Mouse (Mus musculus) hindbrain, embryonic 15.5 days (tissue): ENCODE measurements around the gene Rnf151. TPM values are rescaled to one million over a fixed set of nuclear protein-coding genes. Genes with fewer than 3 reads are reported as not detected.

Source experiments
- ATAC-seq: fragments of 200-750 bp; cut with Nextera tagmentation; 2 replicates; pipeline ENCODE4 v1.8.0; 2017; ENCODE audit warnings: low read depth, moderate number of reproducible peaks, moderate TSS enrichment; ENCODE audit not compliant: low FRiP score
- H3K27ac ChIP-seq: fragments of 300-500 bp; sonication (generic); replicated peaks from 2 replicates; pipeline ENCODE4 v1.5.1; 2015; ENCODE audit warnings: mild to moderate bottlenecking, inconsistent platforms
- H3K27me3 ChIP-seq: fragments of 300-500 bp; sonication (generic); 2 replicates; pipeline ENCODE4 v1.6.1; 2015; ENCODE audit warnings: control low read depth, inconsistent platforms
- H3K36me3 ChIP-seq: fragments of 300-500 bp; sonication (generic); 2 replicates; pipeline ENCODE4 v1.6.1; 2015; ENCODE audit warnings: control low read depth, inconsistent platforms
- H3K4me1 ChIP-seq: fragments of 300-500 bp; sonication (generic); replicated peaks from 2 replicates; pipeline ENCODE4 v1.6.1; 2015; ENCODE audit warnings: control low read depth, inconsistent platforms
- H3K4me2 ChIP-seq: fragments of 300-500 bp; sonication (generic); 2 replicates; pipeline ENCODE4 v1.6.1; 2015; ENCODE audit warnings: moderate library complexity, mild to moderate bottlenecking, inconsistent platforms
- H3K4me3 ChIP-seq: fragments of 300-500 bp; sonication (generic); 2 replicates; pipeline ENCODE4 v1.5.1; 2015; ENCODE audit warnings: mild to moderate bottlenecking, inconsistent platforms
- H3K9ac ChIP-seq: fragments of 300-500 bp; sonication (generic); 2 replicates; pipeline ENCODE4 v1.6.1; 2015; ENCODE audit warnings: inconsistent platforms
- H3K9me3 ChIP-seq: fragments of 300-500 bp; sonication (generic); 2 replicates; pipeline ENCODE4 v1.6.1; 2016; ENCODE audit warnings: control low read depth, inconsistent platforms
- WGBS: fragments of 180-500 bp; shearing (Covaris S2); methylation state at CpG from one replicate; pipeline ENCODE4 v1.1.7; 2015; 5-methylcytosine and 5-hydroxymethylcytosine counted together
- polyA plus RNA-seq: library from polyadenylated mRNA; unstranded; fragments of >200 nt; fragmentation: Nextera tagmentation; extraction: Ambion mirVana; gene quantifications from 2 replicates; pipeline ENCODE4 v1.2.1, GENCODE M21; 2015

The Rnf151 gene
- polyA plus RNA-seq, 1 experiment from 2014 or later: not detected

DNA sequence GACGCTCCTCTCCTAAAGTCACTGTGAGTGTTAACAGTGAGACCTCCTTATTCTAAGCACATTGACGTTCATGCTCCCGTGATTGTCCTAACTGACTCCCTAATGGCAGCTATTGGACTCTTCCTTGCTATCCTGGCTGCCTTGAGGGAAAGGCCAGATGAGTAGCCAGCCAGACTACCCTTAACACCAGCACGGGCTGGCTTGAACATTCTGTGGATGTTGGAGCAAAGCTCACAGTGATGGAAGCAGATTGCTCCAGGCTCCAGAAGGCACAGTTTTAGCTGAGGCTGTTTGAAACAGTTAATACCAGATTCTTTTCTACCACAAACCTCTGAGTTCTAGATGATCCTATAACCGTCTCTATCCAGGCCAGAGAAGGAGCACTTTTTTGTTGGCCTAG is 26.0 kb upstream of the Rnf151 start:
- Histone ChIP-seq H3K4me3 (no peak overlapping the region), H3K9me3 (no peaks in the 10 kb centered on the region), H3K4me2 (no peak overlapping the region), H3K27me3 (peaks cover 8% of the 10 kb centered on the region), H3K9ac (no peak overlapping the region), H3K27ac (no peak overlapping the region), H3K36me3 (no peaks in the 10 kb centered on the region), H3K4me1 (0 out of 2 replicates have a peak, but pooled peaks cover 2% of the 10 kb centered on the region)
- no peak for ATAC-seq
- WGBS: 77% methylated on average over 5 of the region's 5 CpGs

DNA sequence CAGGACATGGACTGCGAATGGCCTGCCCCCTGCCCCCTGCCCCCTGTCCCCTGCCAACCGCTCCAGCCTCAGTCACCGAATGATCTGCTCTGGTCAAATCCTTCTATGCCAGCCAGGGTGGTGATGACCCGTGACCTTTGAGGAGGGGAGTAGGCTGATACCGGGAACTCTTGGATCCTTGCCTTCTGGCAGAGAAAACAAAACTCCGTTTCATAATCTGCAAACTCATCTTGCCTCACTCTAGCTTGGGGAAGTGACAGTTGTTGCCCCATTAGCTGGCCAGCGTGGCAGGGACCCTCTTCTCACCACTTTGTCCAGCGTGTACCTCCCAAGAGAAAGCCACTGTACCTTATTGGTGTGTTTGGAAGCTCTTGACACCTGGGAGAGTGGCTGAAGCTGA is 24.4 kb upstream of the Rnf151 start:
- no peak overlapping the region for H3K4me3 ChIP-seq
- peaks cover 4% of the 10 kb centered on the region; the same call in 1 of the 2 replicates for H3K27me3 ChIP-seq
- no peaks in the 10 kb centered on the region for H3K9me3 ChIP-seq
- 77% methylated on average over 8 of the region's 8 CpGs for WGBS
- ATAC-seq: no peak
- no peaks in the 10 kb centered on the region for H3K36me3 ChIP-seq
- peaks cover 2% of the 10 kb centered on the region; the same call in 1 of the 2 replicates for H3K4me1 ChIP-seq
- no peak overlapping the region for H3K9ac ChIP-seq
- no peak overlapping the region for H3K27ac ChIP-seq
- H3K4me2 ChIP-seq: no peak overlapping the region

DNA sequence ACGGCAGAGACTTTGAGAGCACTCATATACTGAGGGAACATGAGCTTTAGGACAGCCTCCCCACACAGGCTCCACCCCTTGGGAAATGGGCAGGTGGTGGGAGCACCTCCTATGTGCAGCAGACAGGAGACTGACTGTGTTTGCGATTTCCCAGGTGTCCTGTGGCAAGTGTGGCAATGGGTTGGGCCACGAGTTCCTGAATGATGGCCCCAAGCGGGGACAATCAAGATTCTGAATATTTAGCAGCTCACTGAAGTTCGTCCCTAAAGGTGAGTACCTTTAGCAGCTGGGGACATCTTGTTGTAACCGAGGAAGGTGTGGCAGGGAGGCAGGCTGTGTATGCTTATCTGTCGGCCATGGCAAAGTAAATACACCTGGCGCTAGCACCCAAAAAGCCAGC is 22.1 kb upstream of the Rnf151 start:
- no peaks in the 10 kb centered on the region for H3K36me3 ChIP-seq
- no peak overlapping the region for H3K9ac ChIP-seq
- WGBS: 86% methylated on average over 8 of the region's 8 CpGs
- H3K27me3 ChIP-seq: no peaks in the 10 kb centered on the region
- H3K27ac ChIP-seq: no peak overlapping the region
- no peak for ATAC-seq
- H3K4me1 ChIP-seq: peaks cover 16% of the 10 kb centered on the region
- no peak overlapping the region for H3K4me3 ChIP-seq
- H3K4me2 ChIP-seq: no peak overlapping the region
- no peaks in the 10 kb centered on the region for H3K9me3 ChIP-seq

DNA sequence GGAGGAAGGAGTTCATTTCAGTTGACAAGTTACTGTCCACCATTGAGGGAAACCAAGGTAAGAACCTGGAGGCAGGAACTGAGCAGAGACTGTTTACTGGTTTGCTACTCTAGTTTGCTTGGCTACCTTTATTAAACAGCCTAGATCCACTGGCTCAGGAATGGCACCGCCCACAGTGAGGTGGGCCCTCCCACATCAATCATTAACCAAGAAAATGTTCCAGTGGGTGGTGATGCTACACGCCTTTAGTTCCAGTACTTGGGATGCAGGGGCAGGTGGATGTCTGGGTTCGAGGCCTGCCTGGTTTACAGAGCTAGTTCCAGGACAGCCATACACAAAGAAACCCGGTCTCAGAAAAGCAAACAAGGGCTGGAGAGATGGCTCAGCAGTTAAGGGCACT is 20.4 kb upstream of the Rnf151 start:
- Histone ChIP-seq H3K4me2 (no peak overlapping the region), H3K27ac (no peak overlapping the region), H3K36me3 (no peaks in the 10 kb centered on the region), H3K9ac (no peak overlapping the region), H3K9me3 (no peaks in the 10 kb centered on the region), H3K4me1 (peaks cover 16% of the 10 kb centered on the region), H3K4me3 (no peak overlapping the region), H3K27me3 (no peaks in the 10 kb centered on the region)
- ATAC-seq: no peak
- 81% methylated on average over 4 of the region's 4 CpGs for WGBS

DNA sequence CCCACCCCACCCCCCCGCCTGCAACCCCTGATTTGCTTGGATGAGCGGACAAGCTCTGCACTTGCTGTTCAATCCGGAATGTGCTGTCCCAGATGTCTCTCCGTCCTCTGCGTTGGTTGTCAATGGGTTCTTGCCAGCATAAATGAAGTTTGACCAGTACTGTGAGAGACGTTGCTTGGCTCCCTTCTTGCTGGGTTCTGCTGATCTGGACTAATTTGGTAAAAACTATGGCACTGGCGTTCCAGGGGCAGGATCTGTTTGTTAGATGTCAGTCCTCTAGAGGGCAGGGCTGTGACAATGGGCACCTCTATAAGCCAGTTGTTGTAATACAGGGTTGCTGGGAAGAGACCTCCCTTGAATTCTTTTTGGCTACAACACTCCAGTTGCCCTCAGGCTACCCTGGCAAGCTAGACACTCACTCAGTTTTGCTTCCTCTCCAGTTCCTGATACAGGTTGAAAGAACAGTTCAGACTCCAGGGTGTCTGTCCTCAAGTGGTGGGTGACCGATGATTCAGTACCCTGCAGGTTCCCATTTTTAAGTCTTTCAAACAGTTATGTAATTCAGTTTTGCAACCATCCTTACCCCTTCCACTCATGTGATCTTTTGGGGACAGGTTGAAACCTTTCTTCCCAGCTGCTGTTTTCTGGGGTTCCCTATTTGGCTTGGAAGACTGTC is 19.4 kb upstream of the Rnf151 start:
- peaks cover 16% of the 10 kb centered on the region for H3K4me1 ChIP-seq
- H3K4me3 ChIP-seq: peak overlapping the region; percentile 60
- no peak for ATAC-seq
- peak overlapping the region; percentile 67 for H3K9ac ChIP-seq
- WGBS: 19% methylated on average over 8 of the region's 8 CpGs
- H3K36me3 ChIP-seq: no peaks in the 10 kb centered on the region
- no peak overlapping the region for H3K27ac ChIP-seq
- H3K4me2 ChIP-seq: peak overlapping the region; percentile 95
- no peaks in the 10 kb centered on the region for H3K9me3 ChIP-seq
- H3K27me3 ChIP-seq: no peaks in the 10 kb centered on the region

DNA sequence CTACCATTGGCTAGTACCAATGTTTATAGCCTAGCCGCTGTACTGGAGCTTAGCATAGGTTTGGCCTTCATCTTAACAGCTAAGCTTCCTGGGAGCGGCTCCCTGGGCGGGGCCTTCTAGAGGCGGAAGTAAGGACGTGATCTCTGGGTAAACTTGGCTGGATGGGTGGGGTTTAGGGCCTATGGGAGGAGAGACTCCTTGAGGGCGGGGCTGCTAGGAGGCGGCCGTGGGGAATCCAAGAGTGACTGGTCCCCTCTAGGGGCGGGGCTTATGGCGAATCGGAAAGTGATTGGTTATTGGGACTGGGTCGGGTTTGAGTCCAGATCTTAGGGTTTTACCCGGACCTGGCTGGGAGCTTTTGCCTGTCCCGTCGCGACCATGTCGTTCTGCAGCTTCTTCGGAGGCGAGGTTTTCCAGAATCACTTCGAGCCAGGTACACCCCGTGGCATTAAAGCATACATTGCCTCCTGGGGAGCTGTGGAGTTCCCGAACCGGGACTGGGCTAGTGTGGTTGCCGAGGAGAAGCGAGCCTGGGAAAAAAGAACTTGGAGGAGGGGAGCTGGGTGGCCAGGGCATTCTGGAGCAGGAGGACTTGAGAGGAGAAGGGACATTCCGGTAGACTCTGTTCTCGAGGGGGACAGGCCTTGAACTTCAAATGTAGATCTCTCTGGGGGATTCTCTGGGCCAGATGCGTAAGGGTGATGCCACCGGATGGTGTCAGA is 18.6 kb upstream of the Rnf151 start, which contains the start of gene Msrb1:
Msrb1 (plus strand) TSS at position 313 of the 722 bp plus-strand sequence.
- Histone ChIP-seq H3K27ac (peak within 1 kb of the TSS; percentile 67), H3K36me3 (no peaks in the 10 kb centered on the region), H3K27me3 (no peaks in the 10 kb centered on the region), H3K9me3 (no peaks in the 10 kb centered on the region), H3K4me2 (peak within 1 kb of the TSS; percentile 95), H3K4me3 (peak within 1 kb of the TSS; percentile 60), H3K9ac (peak within 1 kb of the TSS; percentile 67), H3K4me1 (peaks cover 16% of the 10 kb centered on the region)
- WGBS: 2% methylated on average over 29 of the region's 29 CpGs
- ATAC-seq: peak; percentile 95

DNA sequence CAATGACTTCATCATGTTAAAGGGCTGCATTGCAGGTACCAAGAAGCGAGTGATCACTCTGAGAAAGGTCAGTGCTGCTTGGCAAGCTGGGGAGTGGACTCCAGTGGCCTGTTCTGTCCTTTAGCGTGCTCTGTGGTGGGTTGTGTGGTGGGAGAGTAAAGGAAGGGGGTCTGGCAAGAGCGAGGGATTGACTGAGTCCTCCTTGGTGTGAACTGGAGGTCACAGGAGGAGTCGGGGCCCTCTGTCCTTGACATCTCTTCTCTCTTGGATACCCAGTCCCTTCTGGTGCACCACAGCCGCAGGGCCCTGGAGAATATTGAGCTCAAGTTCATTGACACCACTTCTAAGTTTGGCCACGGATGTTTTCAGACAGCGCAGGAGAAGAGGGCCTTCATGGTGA is 17.6 kb upstream of the Rnf151 start:
- Histone ChIP-seq H3K4me3 (no peak overlapping the region), H3K9me3 (no peaks in the 10 kb centered on the region), H3K4me1 (peaks cover 16% of the 10 kb centered on the region), H3K27me3 (no peaks in the 10 kb centered on the region), H3K9ac (no peak overlapping the region), H3K36me3 (no peaks in the 10 kb centered on the region), H3K4me2 (no peak overlapping the region), H3K27ac (no peak overlapping the region)
- WGBS: 84% methylated on average over 7 of the region's 7 CpGs
- ATAC-seq: no peak

DNA sequence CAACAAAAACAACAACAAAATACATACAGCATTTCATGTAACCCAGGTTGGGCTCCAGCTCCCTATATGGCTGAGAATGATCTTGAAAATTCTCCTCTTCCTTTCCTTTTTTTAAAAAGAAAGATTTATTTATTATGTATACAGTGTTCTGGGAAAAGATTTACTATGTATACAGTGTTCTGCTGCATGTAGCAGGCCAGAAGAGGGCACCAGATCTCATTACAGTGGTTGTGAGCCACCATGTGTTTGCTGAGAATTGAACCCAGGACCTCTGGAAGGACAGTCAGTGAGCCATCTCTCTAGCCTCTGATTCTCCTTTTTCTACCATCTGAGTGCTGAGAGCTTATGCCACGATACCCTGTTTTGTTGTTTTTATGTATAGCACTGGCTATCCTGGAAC is 16.6 kb upstream of the Rnf151 start:
- 97% methylated on average over 1 of the region's 1 CpGs for WGBS

DNA sequence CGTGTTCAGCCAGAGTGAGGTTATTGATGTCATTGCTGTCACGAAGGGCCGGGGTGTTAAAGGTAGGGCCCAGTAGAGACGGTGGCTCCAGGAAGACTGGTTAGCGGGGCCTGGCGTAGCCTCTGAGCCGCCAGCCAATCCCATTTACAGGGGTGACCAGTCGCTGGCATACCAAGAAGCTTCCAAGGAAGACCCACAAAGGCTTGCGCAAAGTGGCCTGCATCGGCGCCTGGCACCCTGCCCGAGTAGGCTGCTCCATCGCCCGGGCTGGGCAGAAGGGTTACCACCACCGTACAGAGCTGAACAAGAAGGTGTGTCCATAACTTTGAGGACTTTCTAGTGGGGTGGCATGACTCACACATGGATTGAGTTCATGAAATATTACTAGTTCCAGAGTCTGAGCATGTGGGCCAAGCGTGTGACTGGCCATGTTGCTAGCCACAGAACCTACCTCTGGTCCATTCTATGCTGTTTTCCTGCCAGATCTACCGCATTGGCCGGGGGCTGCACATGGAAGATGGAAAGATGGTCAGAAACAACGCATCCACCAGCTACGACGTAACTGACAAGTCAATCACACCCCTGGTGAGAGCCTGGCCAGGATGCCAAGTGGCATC is 15.7 kb upstream of the Rnf151 start:
- no peaks in the 10 kb centered on the region for H3K9me3 ChIP-seq
- WGBS: 91% methylated on average over 21 of the region's 21 CpGs
- H3K4me3 ChIP-seq: no peak overlapping the region
- no peaks in the 10 kb centered on the region for H3K27me3 ChIP-seq
- no peak for ATAC-seq
- no peaks in the 10 kb centered on the region for H3K36me3 ChIP-seq
- H3K4me1 ChIP-seq: peaks cover 16% of the 10 kb centered on the region
- H3K4me2 ChIP-seq: no peak overlapping the region
- H3K9ac ChIP-seq: no peak overlapping the region
- H3K27ac ChIP-seq: no peak overlapping the region

More for the DNA sequence above, 16.6 kb upstream of the Rnf151 start:
- no peak overlapping the region for H3K27ac ChIP-seq
- no peaks in the 10 kb centered on the region for H3K9me3 ChIP-seq
- H3K36me3 ChIP-seq: no peaks in the 10 kb centered on the region
- H3K4me3 ChIP-seq: no peak overlapping the region
- no peak for ATAC-seq
- no peaks in the 10 kb centered on the region for H3K27me3 ChIP-seq
- H3K9ac ChIP-seq: no peak overlapping the region
- no peak overlapping the region for H3K4me2 ChIP-seq
- H3K4me1 ChIP-seq: peaks cover 16% of the 10 kb centered on the region

DNA sequence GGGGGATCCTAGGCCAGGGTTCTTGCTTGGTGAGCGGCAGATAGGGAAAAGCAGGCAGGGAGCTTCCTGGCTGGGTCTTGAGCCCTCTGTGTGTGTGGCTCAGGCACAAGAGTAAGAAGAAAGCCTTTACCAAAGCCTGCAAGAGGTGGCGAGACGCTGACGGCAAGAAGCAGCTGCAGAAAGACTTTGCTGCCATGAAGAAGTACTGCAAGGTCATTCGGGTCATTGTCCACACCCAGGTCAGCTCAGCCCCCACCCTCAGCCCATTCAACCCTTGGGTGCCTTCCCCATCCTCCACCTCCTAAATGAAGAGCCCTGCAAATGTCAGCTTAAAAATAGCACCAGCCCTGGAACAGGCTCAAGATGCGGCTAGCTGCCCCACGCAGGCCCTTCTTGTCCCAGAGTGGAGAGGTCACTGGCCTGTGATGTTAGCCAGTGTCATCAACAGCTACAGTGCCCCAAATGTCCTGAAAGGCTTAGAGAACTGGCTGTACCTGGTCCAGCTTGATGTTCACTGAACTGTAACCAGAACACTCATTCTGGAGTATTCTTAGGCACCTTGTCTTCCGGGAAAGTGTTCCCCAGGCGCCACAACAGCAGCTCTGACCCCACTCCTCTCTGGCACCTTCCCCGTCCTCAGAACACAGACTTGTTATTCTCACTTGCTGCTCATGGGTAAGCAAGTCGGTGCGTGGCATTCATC is 14.5 kb upstream of the Rnf151 start:
- no peak for ATAC-seq
- Histone ChIP-seq H3K27me3 (no peaks in the 10 kb centered on the region), H3K9me3 (no peaks in the 10 kb centered on the region), H3K4me1 (peaks cover 16% of the 10 kb centered on the region), H3K4me3 (no peak overlapping the region), H3K9ac (no peak overlapping the region), H3K4me2 (no peak overlapping the region), H3K36me3 (no peaks in the 10 kb centered on the region), H3K27ac (no peak overlapping the region)
- WGBS: 78% methylated on average over 12 of the region's 12 CpGs

DNA sequence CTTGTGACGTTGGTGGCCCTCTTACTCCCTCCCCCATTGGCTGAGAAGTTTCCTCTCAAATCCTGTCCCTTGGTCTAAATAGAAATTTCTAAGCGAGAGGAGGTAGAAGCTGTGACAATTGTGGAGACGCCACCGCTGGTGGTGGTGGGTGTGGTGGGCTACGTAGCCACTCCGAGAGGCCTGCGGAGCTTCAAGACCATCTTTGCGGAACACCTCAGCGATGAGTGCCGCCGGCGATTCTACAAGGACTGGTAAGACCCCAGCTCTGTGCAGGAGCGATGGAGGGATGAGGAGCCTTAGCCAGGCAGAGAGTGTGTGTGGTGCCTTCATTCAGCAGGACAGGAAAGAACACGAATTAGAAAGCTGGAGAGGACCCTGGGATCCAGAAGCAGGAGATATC is 12.9 kb upstream of the Rnf151 start:
- Histone ChIP-seq H3K27me3 (no peaks in the 10 kb centered on the region), H3K4me3 (no peak overlapping the region), H3K9me3 (no peaks in the 10 kb centered on the region), H3K4me1 (peaks cover 2% of the 10 kb centered on the region), H3K4me2 (no peak overlapping the region), H3K36me3 (no peaks in the 10 kb centered on the region), H3K27ac (no peak overlapping the region), H3K9ac (no peak overlapping the region)
- ATAC-seq: no peak
- WGBS: 84% methylated on average over 14 of the region's 14 CpGs

DNA sequence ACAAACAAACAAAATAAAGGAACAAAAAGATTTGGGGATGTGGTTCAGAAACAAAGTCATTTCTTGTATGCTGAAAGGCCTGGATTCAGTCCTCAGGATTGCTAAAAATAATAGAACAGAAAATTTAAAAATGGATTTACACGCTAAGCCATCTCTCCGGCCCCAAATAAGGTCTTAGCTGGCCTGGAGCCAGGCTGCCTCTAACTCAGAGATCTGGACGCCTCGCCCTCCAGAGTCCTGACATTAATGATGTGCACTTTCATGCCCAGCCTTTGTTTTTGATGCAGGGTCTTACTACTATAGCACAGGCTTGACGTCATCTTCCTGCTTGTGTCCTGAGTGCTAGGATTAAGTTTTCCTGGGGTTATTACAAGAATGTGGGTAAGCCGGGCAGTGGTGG is 11.2 kb upstream of the Rnf151 start:
- whole genome bisulfite sequencing: 79% methylated on average over 6 of the region's 6 CpGs
- Histone ChIP-seq H3K4me3 (no peak overlapping the region), H3K36me3 (no peaks in the 10 kb centered on the region), H3K27me3 (no peaks in the 10 kb centered on the region), H3K9ac (no peak overlapping the region), H3K4me2 (no peak overlapping the region), H3K4me1 (no peaks in the 10 kb centered on the region), H3K9me3 (no peaks in the 10 kb centered on the region), H3K27ac (no peak overlapping the region)
- ATAC-seq: no peak
